Mouse (Mus musculus) CD4-positive helper T cell, adult 2 months (primary cell): ENCODE results near the gene Fdxr.

ENCODE experiments used
- DNase-seq: peaks from one replicate; pipeline ENCODE4 v3.0.0-alpha.2; 2012; ENCODE audit warnings: low read depth, missing footprints, low spot score

The Fdxr gene

GRCm38 (mm10) chr11:115290314-115290713 lies 13.5 kb upstream of the Fdxr start:
- DNase-seq: no peak

- no peak for DNase-seq
Observed at GRCm38 (mm10) chr11:115289885-115290284, 13.0 kb upstream of the Fdxr start.

- DNase-seq: no peak
Observed at GRCm38 (mm10) chr11:115288305-115288704, 11.5 kb upstream of the Fdxr start.

GRCm38 (mm10) chr11:115287386-115287785 lies 10.5 kb upstream of the Fdxr start:
- DNase-seq: no peak

- DNase-seq: no peak
Observed at GRCm38 (mm10) chr11:115286201-115286993, 9.5 kb upstream of the Fdxr start.

- DNase-seq: no peak
Observed at GRCm38 (mm10) chr11:115285282-115285681, 8.4 kb upstream of the Fdxr start.

- DNase-seq: no peak
Observed at GRCm38 (mm10) chr11:115283891-115284620, 7.2 kb upstream of the Fdxr start.

- no peak for DNase-seq
Observed at GRCm38 (mm10) chr11:115283486-115283765, 6.6 kb upstream of the Fdxr start.

- no peak for DNase-seq
Observed at GRCm38 (mm10) chr11:115282723-115283485, 6.1 kb upstream of the Fdxr start.

GRCm38 (mm10) chr11:115282295-115282694 lies 5.4 kb upstream of the Fdxr start:
- DNase-seq: no peak

- no peak for DNase-seq
Observed at GRCm38 (mm10) chr11:115279726-115280125, 2.9 kb upstream of the Fdxr start.

- no peak for DNase-seq
Observed at GRCm38 (mm10) chr11:115278176-115278575, 1.3 kb upstream of the Fdxr start.

- DNase-seq: no peak
Observed at GRCm38 (mm10) chr11:115277604-115277975, 740 bp upstream of the Fdxr start.

- DNase-seq: no peak
Observed at GRCm38 (mm10) chr11:115275954-115276353, 896 bp downstream of the Fdxr start.

- DNase-seq: peak; percentile 36
Observed at GRCm38 (mm10) chr11:115275509-115275908, 1.3 kb downstream of the Fdxr start.

- DNase-seq: no peak
Observed at GRCm38 (mm10) chr11:115274771-115275170, 2.1 kb downstream of the Fdxr start.

GRCm38 (mm10) chr11:115274178-115274577 lies 2.7 kb downstream of the Fdxr start:
- DNase-seq: no peak

GRCm38 (mm10) chr11:115273735-115274134 lies 3.1 kb downstream of the Fdxr start:
- DNase-seq: no peak

- DNase-seq: no peak
Observed at GRCm38 (mm10) chr11:115272894-115273498, 3.9 kb downstream of the Fdxr start.

- no peak for DNase-seq
Observed at GRCm38 (mm10) chr11:115271481-115271880, 5.4 kb downstream of the Fdxr start.

GRCm38 (mm10) chr11:115271052-115271451 lies 5.8 kb downstream of the Fdxr start:
- DNase-seq: no peak
